Mouse (Mus musculus) MEL (cell line): ENCODE results near the gene Hyal5. TPM values are rescaled to one million over a fixed set of nuclear protein-coding genes. Genes with fewer than 3 reads are reported as not detected.

ENCODE experiments used
- DNase-seq: peaks from one replicate; pipeline ENCODE4 v3.0.0; 2011; ENCODE audit warnings: low read depth, low spot score
- H3K27ac ChIP-seq: 2 replicates; pipeline ENCODE4 v1.5.1; 2012; ENCODE audit warnings: low read depth, mild to moderate bottlenecking, control low read depth, low read length, moderate library complexity; ENCODE audit not compliant: control insufficient read depth
- H3K27me3 ChIP-seq, 2 experiments: fragments of 150-350 bp in 1 of 2; sonication (generic) in 1 of 2; 2 replicates each; pipeline ENCODE4 v1.6.1; 2012; ENCODE audit warnings: low read length in 2 of 2, mild to moderate bottlenecking in 2 of 2, improper control_type of control experiment in 1 of 2, moderate library complexity in 1 of 2; ENCODE audit not compliant: insufficient read depth in 2 of 2, control insufficient read depth in 1 of 2
- H3K36me3 ChIP-seq, 2 experiments: 2 replicates each; pipeline ENCODE4 v1.6.1; 2012 to 2014; ENCODE audit warnings: low read length in 2 of 2, improper control_type of control experiment in 1 of 2, inconsistent platforms in 1 of 2, mild to moderate bottlenecking in 1 of 2; ENCODE audit not compliant: insufficient read depth in 2 of 2, control insufficient read depth in 1 of 2
- H3K4me1 ChIP-seq, 2 experiments: fragments of 150-350 bp in 1 of 2; sonication (generic) in 1 of 2; 2 replicates each; pipeline ENCODE4 v1.6.1; 2012; ENCODE audit warnings: low read length in 2 of 2, improper control_type of control experiment in 1 of 2, mild to moderate bottlenecking in 1 of 2; ENCODE audit not compliant: insufficient read depth in 2 of 2, control insufficient read depth in 1 of 2
- H3K4me3 ChIP-seq, 2 experiments: fragments of 150-350 bp in 1 of 2; sonication (generic) in 1 of 2; 2 replicates each; pipeline ENCODE4 v1.5.1; 2012; ENCODE audit warnings: low read depth in 2 of 2, low read length in 2 of 2, mild to moderate bottlenecking in 2 of 2, moderate library complexity in 2 of 2, control low read depth in 1 of 2, improper control_type of control experiment in 1 of 2; ENCODE audit not compliant: control insufficient read depth in 1 of 2, insufficient read depth in 1 of 2
- H3K79me2 ChIP-seq: 2 replicates; pipeline ENCODE4 v1.6.1; 2012; ENCODE audit warnings: mild to moderate bottlenecking, low read length, moderate library complexity; ENCODE audit not compliant: control insufficient read depth, poor library complexity, insufficient read depth
- H3K9ac ChIP-seq: 2 replicates; pipeline ENCODE4 v1.6.1; 2012; ENCODE audit warnings: low read depth, mild to moderate bottlenecking, control low read depth, low read length, moderate library complexity; ENCODE audit not compliant: control insufficient read depth, poor library complexity, severe bottlenecking
- H3K9me3 ChIP-seq: fragments of 150-350 bp; sonication (generic); replicated peaks from 2 replicates; pipeline ENCODE4 v1.6.1; 2012; ENCODE audit warnings: mild to moderate bottlenecking, low read length, improper control_type of control experiment, moderate library complexity; ENCODE audit not compliant: insufficient read depth
- CTCF ChIP-seq, 3 experiments: IDR thresholded peaks in 2 of 3; conservative IDR thresholded peaks in 1 of 3; 2 replicates each; pipeline ENCODE4 v1.5.1; 2011 to 2012; ENCODE audit warnings: low read length in 3 of 3, low read depth in 2 of 3, mild to moderate bottlenecking in 2 of 3, improper control_type of control experiment in 1 of 3, inconsistent platforms in 1 of 3, mixed read lengths in 1 of 3, moderate library complexity in 1 of 3; ENCODE audit not compliant: control insufficient read depth in 1 of 3, insufficient read depth in 1 of 3, poor library complexity in 1 of 3, severe bottlenecking in 1 of 3
- EP300 ChIP-seq, 2 experiments: IDR thresholded peaks; 2 replicates each; pipeline ENCODE4 v1.6.1; 2011; ENCODE audit warnings: improper control_type of control experiment in 2 of 2, low read length in 2 of 2, low read depth in 1 of 2, mild to moderate bottlenecking in 1 of 2
- POLR2AphosphoS2 ChIP-seq: IDR thresholded peaks from 2 replicates; pipeline ENCODE4 v1.6.1; 2011; ENCODE audit warnings: low read length, improper control_type of control experiment
- SIN3A ChIP-seq: IDR thresholded peaks from 2 replicates; pipeline ENCODE4 v1.6.1; 2012; ENCODE audit warnings: low read length, improper control_type of control experiment, inconsistent platforms
- TCF12 ChIP-seq: IDR thresholded peaks from 2 replicates; pipeline ENCODE4 v1.6.1; 2014; ENCODE audit warnings: low read depth, mild to moderate bottlenecking, inconsistent platforms, low read length, improper control_type of control experiment, moderate library complexity
- USF1 ChIP-seq: IDR thresholded peaks from 2 replicates; pipeline ENCODE4 v1.6.1; 2014; ENCODE audit warnings: low read depth, mild to moderate bottlenecking, inconsistent platforms, low read length, improper control_type of control experiment, moderate library complexity
- ZMIZ1 ChIP-seq: IDR thresholded peaks from 2 replicates; pipeline ENCODE4 v1.6.1; 2012; ENCODE audit warnings: low read depth, mild to moderate bottlenecking, inconsistent platforms, low read length, improper control_type of control experiment, moderate library complexity
- polyA plus RNA-seq, 2 experiments: library from polyadenylated mRNA; stranded (reverse) in 1 of 2; unstranded in 1 of 2; fragments of >175 nt in 1 of 2; fragments of >200 nt in 1 of 2; gene quantifications; 2 replicates each; pipeline versions ENCODE4 v1.2.1 to v1.2.4; 2012; ENCODE audit warnings: low replicate concordance in 2 of 2, low read depth in 1 of 2; ENCODE audit not compliant: insufficient read length in 2 of 2, insufficient read depth in 1 of 2, missing spikeins in 1 of 2
- total RNA-seq: library from RNA; depleted of rRNA; stranded (reverse); fragments of 300-350 nt; gene quantifications from 2 replicates; pipeline ENCODE4 v1.2.3, GENCODE M21; 2012; rRNA removed

Hyal5 gene
- total and polyA plus RNA-seq, 3 experiments, result not detected

GRCm38 (mm10) chr6:24925076-24925785 lies 67.4 kb downstream of the Hyal5 start:
- Histone ChIP-seq H3K36me3 (no peaks in the 10 kb centered on the region), H3K4me3 (no peak overlapping the region), H3K4me1 (no peaks in the 10 kb centered on the region), H3K27ac (no peak overlapping the region), H3K79me2 (no peaks in the 10 kb centered on the region), H3K9me3 (no peaks in the 10 kb centered on the region), H3K27me3 (no peaks in the 10 kb centered on the region), H3K9ac (no peak overlapping the region)
- no peak for DNase-seq
- TF ChIP-seq TCF12, result no peak
- no peak for TF ChIP-seq EP300 (IDR thresholded peaks at IDR 0.05; ENCODE audit: low read depth in 1 of 2, low read length in 2 of 2)
- TF ChIP-seq USF1, result no peak
- no peak for TF ChIP-seq ZMIZ1
- no peak for TF ChIP-seq SIN3A
- TF ChIP-seq CTCF (IDR thresholded peaks at IDR 0.05 in 2 of 3, conservative IDR thresholded peaks at IDR 0.05 in 1 of 3; ENCODE audit: control insufficient read depth in 1 of 3, insufficient read depth in 1 of 3, low read depth in 2 of 3, low read length in 3 of 3, poor library complexity in 1 of 3, severe bottlenecking in 1 of 3), result no peak
- no peak for TF ChIP-seq POLR2AphosphoS2

Other genes starting within 250 kb of the Hyal5 start
- 3.6 and 4.3 TPM in 2 replicates for gene Wasl, start 193.0 kb upstream of the Hyal5 start, total RNA-seq
- 10 to 100 TPM in 1 of 2 experiments, 1 to 10 TPM in 1; 9.5 to 33.3 TPM for gene Wasl, start 193.0 kb upstream of the Hyal5 start, polyA plus RNA-seq
- not detected in 2 replicates for gene Hyal6, start 124.8 kb upstream of the Hyal5 start, total RNA-seq
- gene Hyal6, start 124.8 kb upstream of the Hyal5 start, polyA plus RNA-seq, result not detected
- gene Hyal4, start 109.7 kb upstream of the Hyal5 start, total RNA-seq, result not detected in 2 replicates
- not detected for gene Hyal4, start 109.7 kb upstream of the Hyal5 start, polyA plus RNA-seq
- gene Spam1, start 66.8 kb upstream of the Hyal5 start, total RNA-seq, result not detected in 2 replicates
- not detected for gene Spam1, start 66.8 kb upstream of the Hyal5 start, polyA plus RNA-seq
- gene Tmem229a, start 98.3 kb downstream of the Hyal5 start, total RNA-seq, result not detected in 2 replicates
- gene Tmem229a, start 98.3 kb downstream of the Hyal5 start, polyA plus RNA-seq, result not detected